Mouse (Mus musculus) ovary, adult 18-20 months (tissue): ENCODE measurements around the gene Cyp2w1.
"Not testable (repeated sequence)": the region's sequence is repeated elsewhere in the genome, so short reads cannot be mapped to it uniquely, and the experiment has no call there.

ENCODE experiments used
- DNase-seq: peaks from one replicate; pipeline ENCODE4 v3.0.0; 2022; ENCODE audit warnings: low spot score, mixed read lengths

Gene Cyp2w1

DNA sequence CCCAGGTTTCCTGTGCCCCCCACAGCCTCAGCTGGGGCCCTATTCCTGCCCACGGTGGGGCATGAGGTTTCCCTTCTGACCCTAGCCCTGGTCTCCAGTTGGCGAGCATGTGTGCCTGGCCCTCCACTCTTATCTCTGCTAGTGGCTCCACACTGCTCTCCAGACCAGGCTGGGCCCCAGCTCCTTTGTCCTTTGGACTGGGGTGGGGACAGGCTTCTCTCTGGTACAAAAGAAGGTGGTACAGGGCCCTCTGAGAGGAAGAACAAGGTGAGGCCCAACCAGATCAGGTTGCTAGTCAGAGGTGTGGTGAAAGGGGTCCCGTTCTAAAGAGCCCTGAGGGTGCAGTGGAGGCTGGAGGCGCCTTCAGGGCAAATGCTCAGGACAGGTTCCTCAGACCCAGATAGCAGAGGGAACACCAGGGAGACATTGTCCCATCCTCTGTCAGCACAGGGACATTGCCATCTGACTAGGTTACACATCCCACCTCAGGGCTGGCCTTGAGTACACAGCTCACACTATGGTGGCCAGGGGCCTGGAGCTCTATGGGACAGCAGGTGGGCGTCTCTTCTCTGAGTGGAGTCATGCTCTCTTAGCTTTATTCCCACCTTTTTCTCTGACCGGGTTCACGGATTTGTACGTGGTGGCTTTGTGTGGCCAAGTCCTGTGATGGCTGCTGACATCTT is 19.7 kb upstream of the Cyp2w1 start:
- no peak for DNase-seq

DNA sequence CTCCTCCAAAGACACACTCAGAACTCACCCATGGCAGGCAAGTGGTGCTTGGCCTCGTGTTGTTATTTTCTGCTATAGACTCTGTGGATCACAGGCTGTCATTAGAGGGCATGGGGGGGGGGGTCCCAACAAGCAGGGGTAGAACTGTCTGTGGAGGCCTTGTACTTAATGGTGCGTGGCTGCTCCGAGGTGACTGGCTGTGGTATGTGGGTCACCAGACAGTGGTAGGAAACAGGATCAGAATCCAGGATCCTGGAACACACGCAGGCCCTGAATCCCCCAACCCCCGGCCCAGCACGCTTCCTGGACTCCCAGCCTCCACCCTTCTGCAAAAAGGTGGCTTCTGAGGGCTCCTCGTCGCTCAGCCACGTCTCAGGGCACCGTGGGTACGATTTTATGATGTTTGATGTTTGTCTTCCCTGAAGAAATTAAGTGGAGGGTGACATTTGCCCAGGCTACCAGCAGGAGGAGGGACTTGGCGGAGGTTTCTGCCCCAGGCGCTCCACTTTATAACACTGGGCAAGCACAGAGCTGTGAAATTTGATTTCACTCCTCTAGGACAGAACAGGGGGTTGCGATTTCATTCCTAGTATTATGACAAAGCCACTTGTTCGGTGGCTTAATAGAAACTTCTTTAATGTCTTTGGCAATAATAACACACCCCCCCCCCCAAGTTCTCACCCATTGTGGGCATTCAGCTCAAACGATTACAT is 19.0 kb upstream of the Cyp2w1 start:
- no peak for DNase-seq

DNA sequence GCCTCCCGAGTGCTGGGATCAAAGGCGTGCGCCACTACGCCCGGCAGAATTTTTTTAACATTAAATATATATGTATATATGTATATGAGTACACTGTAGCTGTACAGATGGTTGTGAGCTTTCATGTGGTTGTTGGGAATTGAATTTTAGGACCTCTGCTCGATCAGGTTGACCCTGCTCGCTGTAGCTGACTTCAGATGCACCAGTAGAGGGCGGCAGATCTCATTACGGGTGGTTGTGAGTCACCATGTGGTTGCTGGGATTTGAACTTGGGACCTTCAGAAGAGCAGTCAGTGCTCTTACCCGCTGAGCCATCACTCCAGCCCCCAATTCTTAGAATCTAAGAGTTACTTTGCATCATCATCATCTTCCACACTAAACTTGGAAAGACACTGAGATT is 18.0 kb upstream of the Cyp2w1 start:
- not testable (repeated sequence) for DNase-seq

DNA sequence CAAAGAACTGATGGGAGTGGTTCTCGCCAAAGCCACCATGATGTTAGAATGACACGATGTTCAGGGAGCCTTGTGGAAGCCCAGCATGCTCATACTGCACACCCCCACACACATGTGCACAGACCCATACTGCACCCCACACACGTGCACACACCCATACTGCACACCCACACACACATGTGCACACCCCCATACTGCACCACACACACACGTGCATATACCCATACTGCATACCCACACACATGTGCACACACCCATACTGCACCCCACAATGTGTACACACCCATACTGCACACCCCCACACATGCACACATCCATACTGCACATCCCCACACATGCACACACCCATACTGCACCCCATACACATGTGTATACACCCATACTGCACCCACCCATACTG is 16.8 kb upstream of the Cyp2w1 start:
- no peak for DNase-seq

DNA sequence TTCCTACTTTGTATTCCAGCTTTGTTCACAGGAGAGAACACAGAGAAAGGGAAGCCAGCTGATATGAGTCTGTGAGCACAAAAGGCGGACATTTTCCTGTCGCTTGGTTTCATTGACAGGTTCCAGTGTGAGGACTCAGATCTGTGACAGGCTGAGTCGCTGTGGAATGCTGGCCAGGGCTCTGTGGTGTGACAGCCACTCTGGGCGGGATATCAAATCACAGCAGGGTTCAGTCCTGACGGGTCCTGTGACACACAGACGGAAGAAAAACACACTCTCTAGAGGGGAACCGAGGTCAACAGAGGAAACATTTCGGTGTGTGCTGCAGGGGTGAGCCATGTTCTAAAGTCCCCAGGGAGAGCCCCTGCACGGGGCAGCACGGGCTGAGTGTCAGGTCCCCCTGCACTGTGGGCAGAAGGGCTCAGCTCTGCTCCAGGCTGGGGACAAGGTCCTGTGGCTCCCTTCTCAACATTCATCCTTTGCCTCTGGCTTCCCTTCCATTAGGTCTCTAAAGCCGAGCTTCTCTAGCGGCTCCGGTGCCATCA is 14.5 kb upstream of the Cyp2w1 start:
- DNase-seq = no peak

DNA sequence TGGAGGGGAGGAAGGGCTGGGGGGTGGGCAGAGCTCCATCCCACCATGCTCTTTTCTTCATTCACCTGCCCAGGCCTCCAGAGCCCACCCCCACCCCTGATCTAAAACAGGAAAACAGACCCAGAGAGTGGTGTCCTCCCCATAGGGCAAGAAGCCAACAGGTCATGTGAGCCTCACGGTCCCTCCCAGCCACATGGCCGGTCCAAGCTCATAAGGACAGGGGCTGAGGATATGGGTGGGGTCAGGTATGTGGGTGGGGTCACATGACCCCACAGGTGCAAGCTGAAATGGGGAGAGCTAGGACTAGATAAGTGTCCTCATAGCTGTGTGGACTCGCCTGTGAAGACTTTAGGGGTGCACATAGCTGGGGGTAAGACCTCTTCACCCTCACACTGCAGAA is 14.0 kb upstream of the Cyp2w1 start:
- no peak for DNase-seq

DNA sequence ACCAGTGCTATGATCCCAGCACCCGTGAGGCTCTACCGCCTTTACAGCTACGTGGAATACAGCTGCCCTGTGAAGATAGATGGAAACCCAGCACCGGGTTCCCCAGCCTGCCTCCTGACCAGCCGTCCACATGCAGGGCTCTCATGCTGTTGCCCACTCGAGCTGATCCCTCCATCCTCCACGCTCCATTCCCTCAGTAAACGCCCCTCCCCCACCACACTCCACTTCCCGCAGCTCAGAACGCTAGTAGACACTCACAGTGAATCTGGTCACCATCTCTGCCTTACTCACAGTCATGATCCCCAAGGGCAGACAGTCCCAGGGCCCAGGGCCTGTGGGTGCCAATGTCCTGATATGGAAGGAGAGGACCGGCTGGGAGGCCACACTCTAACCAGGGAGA is 13.5 kb upstream of the Cyp2w1 start:
- no peak for DNase-seq

DNA sequence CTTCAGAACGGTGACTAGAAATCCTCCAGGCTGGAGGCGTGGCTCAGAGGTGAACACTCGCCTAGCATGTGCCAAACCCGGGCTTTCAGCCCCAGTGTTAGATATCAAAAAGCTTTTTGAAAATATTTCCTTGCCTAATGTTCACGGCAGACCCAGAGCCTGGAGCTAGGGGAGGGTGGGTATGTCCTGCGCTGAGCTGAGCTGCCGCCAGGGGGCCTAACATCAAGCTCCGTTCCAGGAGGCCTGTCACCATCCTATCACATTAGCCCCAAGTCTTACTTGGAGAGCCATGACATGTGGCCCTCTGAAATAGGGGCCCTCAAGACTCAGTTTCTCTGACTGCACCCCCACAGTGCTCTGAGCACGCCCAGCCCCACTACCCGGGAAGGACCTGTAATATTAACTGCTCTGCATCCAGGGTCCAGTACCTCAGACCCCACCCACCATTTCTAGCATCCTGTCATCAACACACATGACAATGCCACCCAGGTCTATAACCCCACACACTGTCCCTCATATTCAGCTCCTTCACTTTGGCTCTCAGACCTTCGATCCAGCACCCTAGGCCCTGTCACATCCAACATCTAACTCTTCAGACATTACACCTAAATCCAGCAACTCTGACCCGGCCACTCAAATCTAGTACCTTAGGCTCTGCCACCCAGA is 8.3 kb upstream of the Cyp2w1 start:
- peak; percentile 41 for DNase-seq

DNA sequence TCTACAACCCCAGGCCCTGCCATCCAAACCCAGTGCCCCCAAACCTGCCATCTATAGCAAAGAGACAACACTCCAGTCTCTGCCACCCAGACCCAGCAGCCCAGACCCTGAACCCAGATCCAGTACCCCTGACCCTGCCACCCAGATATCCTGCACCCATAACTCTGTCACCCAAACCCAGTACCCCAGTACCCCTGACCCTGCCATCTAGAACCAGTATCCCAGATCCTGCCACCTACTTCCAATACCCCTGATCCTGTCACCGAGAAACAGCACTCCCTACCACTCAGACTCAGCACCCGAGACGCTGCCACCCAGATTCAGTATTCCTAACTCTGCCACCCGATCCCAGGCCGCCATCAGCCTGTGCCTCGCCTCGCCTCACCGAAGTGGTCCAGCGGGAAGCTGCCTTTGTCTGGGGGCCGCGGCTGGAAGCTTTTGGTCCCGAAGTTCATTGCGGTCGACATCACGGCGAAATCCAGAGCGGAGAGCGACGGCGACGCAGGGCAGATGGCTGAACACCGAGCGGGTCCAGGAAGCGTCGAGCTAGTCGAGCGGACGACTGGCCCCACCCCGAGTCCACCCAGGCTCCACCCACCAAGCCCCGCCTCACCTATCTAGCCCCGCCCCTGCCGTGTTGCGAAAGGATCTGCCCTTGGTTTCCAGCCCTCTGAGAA is 7.6 kb upstream of the Cyp2w1 start:
- peak; percentile 90 for DNase-seq

DNA sequence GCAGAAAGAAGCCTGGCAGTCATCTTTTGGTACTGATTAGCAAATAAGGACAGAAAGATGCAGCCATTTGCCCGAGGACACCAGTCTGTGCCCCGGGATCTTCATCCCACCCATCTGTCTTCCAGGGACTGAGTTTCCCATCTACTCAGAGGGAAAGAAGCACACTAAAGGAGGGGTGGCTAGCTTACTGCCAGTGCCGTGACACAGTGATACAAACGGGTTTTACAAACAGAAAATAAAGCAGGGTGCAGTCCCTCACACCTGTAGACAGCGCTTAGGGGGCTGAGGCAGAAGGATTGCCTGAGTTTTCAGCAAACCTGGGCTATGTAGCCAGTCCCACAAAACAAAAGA is 7.1 kb upstream of the Cyp2w1 start:
- no peak for DNase-seq

DNA sequence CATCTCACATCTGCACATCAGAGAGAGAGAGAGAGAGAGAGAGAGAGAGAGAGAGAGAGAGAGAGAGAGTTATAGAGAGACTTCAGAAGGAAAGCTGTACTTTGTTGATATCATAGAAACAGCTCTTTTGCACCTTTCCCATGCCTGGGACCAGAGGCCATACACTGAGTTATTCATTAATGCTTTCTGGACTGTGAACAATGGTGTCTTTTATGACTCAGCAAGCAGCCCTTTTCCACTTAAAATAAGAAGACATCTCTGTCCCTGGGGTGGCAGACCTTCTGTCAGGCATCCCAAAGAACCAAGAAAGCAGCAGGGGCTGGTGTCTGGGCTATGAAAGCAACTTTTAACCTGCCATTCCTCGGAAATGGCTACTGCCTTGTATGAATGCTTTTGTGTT is 5.2 kb upstream of the Cyp2w1 start:
- DNase-seq = no peak

DNA sequence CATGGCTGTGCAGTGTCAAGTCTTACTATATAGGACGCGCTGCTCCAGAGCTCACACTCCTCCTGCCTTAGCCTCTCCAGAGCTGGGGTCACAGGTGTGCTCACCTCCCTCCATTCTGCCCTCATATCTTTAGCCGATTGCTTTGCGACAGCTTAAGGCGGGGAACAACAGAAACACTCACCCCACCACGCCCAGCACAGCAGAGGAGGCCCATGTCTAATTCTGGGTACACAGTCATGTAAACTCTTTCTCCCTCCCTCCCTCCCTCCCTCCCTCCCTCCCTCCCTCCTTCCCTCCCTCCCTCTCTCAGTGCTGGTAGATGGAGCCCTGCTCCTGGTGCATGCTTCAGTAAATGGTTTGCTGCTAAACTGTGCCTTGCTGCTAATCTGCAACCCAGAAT is 2.7 kb upstream of the Cyp2w1 start:
- no peak for DNase-seq

DNA sequence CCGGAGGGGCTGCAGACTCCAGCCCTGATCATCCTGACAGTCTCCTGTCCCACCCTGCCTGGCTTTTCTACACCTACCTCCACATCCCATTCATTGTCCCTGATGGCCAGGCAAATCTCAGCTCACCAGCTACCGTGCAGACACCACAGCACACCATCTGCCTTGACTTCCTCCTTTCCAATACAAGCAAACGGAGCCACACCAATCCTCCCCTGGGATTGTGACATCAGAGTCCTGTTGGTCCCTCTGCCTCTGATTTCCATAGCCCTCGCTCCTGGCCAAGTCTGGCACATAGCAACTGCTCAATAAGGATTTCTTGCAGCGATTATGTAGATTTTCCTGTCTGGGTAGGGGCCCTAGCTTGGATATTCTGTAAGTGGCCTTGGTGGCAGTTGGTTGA is 1.3 kb upstream of the Cyp2w1 start, which contains the start of gene Cox19:
TSS of gene Cox19 (minus strand) at position 285 of the 400 bp plus-strand sequence.
- no peak for DNase-seq

DNA sequence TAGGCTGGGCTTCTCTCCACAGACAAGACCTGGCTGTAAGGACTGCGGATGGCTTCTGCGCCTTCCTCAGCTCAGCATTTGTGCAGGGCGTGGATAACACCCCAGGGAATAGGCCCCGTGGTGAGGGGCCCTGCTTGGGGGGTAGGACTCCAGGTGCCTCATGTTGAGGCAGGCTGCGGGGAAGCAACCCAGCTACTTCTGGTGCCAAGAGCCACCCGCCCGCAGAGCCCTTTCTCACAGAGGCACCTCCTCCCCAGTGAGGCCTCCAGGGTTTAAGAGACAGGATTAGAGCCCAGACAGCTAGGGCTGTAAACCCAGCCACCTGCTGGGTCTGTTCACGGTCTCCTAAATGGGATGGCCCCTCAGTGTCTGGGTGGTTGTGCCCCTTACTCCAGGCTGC is 789 bp upstream of the Cyp2w1 start:
- DNase-seq = no peak

DNA sequence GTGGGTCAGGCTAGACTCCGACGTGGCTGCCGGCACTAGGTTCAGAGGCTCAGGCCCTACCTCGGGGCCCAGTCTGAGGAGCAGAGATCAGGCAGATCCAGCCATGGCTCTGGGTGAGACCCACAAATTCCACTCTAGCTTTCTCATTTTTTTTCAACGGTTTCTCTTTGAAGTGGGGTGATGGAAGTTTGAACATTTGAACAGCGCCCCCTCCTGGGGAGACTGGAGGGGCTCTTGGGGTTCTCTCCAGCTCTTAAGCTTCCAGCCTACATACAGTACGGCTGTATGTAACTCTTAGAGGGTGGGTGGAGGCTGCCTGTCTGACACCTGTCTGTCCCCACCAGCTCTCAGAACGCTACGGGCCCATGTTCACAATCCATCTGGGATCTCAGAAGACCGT is 1.1 kb downstream of the Cyp2w1 start:
- no peak for DNase-seq

DNA sequence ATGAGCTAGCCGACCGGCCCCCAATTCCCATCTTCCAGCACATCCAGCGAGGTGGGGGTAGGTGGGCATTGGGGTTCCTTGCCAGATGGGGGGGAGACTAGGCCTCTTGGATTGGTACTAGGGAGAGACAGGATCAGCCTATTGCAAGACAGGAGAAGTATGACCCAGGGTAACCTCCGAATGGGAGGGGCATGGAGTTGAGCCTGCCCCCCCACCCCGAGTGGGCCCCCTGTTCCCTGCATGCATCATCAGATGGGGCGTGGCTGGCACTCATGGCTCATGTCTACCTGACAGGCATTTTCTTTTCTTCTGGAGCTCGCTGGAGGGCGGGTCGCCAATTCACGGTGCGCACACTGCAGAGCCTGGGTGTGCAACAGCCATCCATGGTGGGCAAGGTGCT is 1.5 kb downstream of the Cyp2w1 start:
- DNase-seq = no peak

DNA sequence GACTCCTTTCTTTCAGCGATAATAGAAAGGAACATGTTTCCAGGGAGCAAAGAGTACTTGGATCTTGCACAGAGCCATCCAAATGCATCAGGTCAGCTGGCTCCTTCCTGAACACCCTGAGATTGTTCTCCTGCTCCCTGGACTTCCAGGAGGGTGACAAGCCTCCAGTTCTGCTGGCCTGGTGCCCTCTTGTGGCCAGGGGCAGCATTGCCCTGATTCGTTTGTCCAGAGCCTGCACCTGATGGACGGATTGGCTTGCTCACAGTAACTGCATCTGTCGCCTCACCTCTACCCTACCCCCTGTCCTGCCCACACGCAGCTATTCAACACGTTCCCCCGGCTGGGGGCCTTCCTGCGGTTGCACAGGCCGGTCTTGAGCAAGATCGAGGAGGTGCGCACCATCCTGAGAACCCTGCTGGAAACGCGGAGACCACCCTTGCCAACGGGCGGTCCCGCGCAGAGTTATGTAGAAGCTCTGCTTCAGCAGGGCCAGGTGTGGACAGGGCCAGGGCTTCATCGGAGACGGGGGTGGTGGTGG is 2.9 kb downstream of the Cyp2w1 start:
- peak; percentile 43 for DNase-seq

DNA sequence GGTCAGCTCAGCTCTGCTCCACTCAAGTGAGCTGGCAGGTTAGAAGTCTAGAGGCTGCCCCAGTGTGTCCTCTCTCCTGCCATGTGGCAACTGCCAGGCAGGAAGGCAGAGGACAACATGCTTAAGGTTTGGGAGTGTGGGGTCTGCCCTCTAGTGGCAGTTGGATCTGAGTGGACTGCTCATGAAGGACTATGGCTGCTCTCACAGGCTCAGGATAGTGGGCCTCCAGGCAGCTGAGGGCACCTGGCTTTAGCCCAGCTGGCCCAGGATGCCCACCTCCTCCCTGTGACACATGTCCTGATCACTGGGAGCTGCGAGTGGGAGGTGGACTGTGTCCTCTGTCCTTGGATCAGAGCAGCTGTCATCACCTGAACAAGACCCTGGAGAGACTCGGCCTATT is 6.2 kb downstream of the Cyp2w1 start:
- DNase-seq = no peak

DNA sequence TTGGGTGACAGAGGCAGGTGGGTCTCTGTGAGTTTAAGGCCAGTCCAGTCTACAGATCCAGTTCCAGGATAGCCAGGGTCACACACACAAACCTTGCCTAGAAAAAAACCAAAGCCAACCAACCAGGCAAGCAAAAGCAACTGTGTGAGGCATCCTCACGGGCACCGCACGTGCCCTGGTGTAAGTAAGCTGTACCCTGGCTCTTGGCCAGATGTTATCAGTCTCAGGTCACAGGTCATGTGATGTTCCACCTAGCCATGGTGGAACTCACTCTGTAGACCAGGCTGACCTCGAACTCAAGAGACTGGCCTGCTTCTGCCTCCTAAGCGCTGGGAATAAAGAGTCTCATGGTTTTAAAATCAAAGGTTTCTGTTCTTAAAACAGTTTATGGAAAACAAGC is 6.8 kb downstream of the Cyp2w1 start:
- no peak for DNase-seq

DNA sequence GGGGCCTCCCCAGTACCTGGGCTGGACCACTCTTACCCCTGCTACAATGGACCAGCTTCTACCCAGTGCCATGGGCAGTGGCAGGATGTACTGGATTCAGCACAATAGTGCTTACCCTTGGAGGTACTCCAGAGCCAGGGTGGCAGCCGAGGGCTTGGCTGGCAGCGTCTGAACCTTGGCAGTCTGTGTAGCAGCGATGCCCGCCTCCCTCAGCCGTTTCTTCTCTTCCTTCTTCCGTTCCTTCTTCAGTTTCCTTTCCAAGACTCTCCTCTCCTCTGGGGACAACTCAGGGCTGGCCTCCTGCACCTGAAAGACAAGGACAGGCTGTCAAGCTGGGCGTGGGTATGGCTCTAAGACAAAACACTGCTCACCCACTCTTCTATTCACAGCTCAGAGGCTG is 11.4 kb downstream of the Cyp2w1 start:
- no peak for DNase-seq

DNA sequence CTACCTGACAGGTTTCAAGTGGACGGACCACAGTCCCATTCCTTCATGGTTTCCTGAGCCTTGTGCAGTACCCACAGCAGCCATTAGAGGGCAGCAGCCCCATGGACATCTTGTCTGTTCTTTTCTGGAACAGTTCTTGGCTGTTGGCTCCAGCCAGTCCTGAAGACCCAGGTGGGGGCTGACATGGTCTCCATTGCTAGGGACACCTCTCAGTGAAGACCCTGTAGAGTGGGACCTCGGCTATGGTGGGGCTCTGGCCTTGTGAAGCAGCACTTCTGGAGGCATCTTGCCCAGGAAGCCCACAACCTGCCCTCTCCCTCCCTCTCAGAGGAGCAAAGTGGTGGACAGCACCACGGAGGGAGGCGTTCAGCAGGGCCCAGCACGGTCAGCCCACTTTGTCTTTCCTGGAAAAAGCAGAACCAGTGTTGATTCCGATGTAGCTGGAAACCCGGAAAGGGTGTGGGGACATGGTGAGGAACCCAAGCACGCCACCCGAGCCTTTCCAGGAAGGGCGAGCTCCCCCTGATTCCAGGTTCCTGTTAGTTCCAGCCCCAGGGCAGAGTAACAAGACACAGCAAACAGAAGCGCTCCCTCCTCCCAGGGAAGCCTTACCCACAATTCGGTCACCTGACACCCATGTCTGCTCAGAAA is 12.0 kb downstream of the Cyp2w1 start:
- peak; percentile 46 for DNase-seq
